Mouse (Mus musculus): ENCODE results near the gene Pms1. TPM values are rescaled to one million over a fixed set of nuclear protein-coding genes. Genes with fewer than 3 reads are reported as not detected.
"Not testable (repeated sequence)": the region's sequence is repeated elsewhere in the genome, so short reads cannot be mapped to it uniquely, and the experiment has no call there.

The Pms1 gene
- polyA plus RNA-seq, 1 experiment from 2014 or later = 9.0 TPM

GRCm38 (mm10) chr1:53312989-53313967, 16.5 kb upstream of the Pms1 start, which contains the start of gene Osgepl1:
Osgepl1 (plus strand) TSS chr1:53313624.
- peak; percentile 100 for ATAC-seq
- H3K9ac ChIP-seq (ENCODE audit: low read depth, low read length) = peak within 1 kb of the TSS; percentile 81
- peak within 1 kb of the TSS; percentile 86 for H3K27ac ChIP-seq (ENCODE audit: low read depth, low read length)
- H3K4me2 ChIP-seq (ENCODE audit: low read length) = peak within 1 kb of the TSS; percentile 71
- 2% methylated on average over 27 of the region's 27 CpGs for WGBS
- no peaks in the 10 kb centered on the region for H3K27me3 ChIP-seq (replicated peaks; ENCODE audit: control insufficient read depth, insufficient read depth, low read length)
- H3K36me3 ChIP-seq (ENCODE audit: control insufficient read depth, insufficient read depth, low read length) = no peaks in the 10 kb centered on the region
- H3K9me3 ChIP-seq (ENCODE audit: control insufficient read depth, low read length) = no peaks in the 10 kb centered on the region
- peak within 1 kb of the TSS; percentile 67 for H3K4me3 ChIP-seq (ENCODE audit: low read length)
- peaks cover 4% of the 10 kb centered on the region for H3K4me1 ChIP-seq (ENCODE audit: control insufficient read depth, insufficient read depth, low read depth, low read length)

- H3K4me1 ChIP-seq (ENCODE audit: control insufficient read depth, insufficient read depth, low read depth, low read length) = peaks cover 2% of the 10 kb centered on the region; the same call in 1 of the 2 replicates
- H3K9ac ChIP-seq (ENCODE audit: low read depth, low read length) = no peak overlapping the region
- no peaks in the 10 kb centered on the region for H3K36me3 ChIP-seq (ENCODE audit: control insufficient read depth, insufficient read depth, low read length)
- no peaks in the 10 kb centered on the region for H3K27me3 ChIP-seq (replicated peaks; ENCODE audit: control insufficient read depth, insufficient read depth, low read length)
- H3K27ac ChIP-seq (ENCODE audit: low read depth, low read length) = no peak overlapping the region
- H3K4me3 ChIP-seq (ENCODE audit: low read length) = no peak overlapping the region
- H3K4me2 ChIP-seq (ENCODE audit: low read length) = no peak overlapping the region
- ATAC-seq = no peak
- WGBS = 89% methylated on average over 4 of the region's 4 CpGs
- no peaks in the 10 kb centered on the region for H3K9me3 ChIP-seq (ENCODE audit: control insufficient read depth, low read length)
Observed at GRCm38 (mm10) chr1:53300506-53300905, 3.7 kb upstream of the Pms1 start.

- H3K4me2 ChIP-seq (ENCODE audit: low read length) = no peak overlapping the region
- H3K4me3 ChIP-seq (ENCODE audit: low read length) = no peak overlapping the region
- 90% methylated on average over 3 of the region's 3 CpGs for WGBS
- H3K27me3 ChIP-seq (replicated peaks; ENCODE audit: control insufficient read depth, insufficient read depth, low read length) = no peaks in the 10 kb centered on the region
- no peak for ATAC-seq
- H3K9me3 ChIP-seq (ENCODE audit: control insufficient read depth, low read length) = no peaks in the 10 kb centered on the region
- H3K9ac ChIP-seq (ENCODE audit: low read depth, low read length) = no peak overlapping the region
- no peak overlapping the region for H3K27ac ChIP-seq (ENCODE audit: low read depth, low read length)
- no peaks in the 10 kb centered on the region for H3K36me3 ChIP-seq (ENCODE audit: control insufficient read depth, insufficient read depth, low read length)
- H3K4me1 ChIP-seq (ENCODE audit: control insufficient read depth, insufficient read depth, low read depth, low read length) = no peaks in the 10 kb centered on the region; the same call in 1 of the 2 replicates
Observed at GRCm38 (mm10) chr1:53291197-53291596, 5.6 kb downstream of the Pms1 start.

GRCm38 (mm10) chr1:53272646-53273045, 24.2 kb downstream of the Pms1 start:
- no peak overlapping the region for H3K27ac ChIP-seq (ENCODE audit: low read depth, low read length)
- no peak overlapping the region for H3K4me2 ChIP-seq (ENCODE audit: low read length)
- H3K9ac ChIP-seq (ENCODE audit: low read depth, low read length) = no peak overlapping the region
- H3K27me3 ChIP-seq (replicated peaks; ENCODE audit: control insufficient read depth, insufficient read depth, low read length) = no peaks in the 10 kb centered on the region
- no peaks in the 10 kb centered on the region for H3K36me3 ChIP-seq (ENCODE audit: control insufficient read depth, insufficient read depth, low read length)
- peak; percentile 78 for ATAC-seq
- H3K4me3 ChIP-seq (ENCODE audit: low read length) = no peak overlapping the region
- no peaks in the 10 kb centered on the region for H3K4me1 ChIP-seq (ENCODE audit: control insufficient read depth, insufficient read depth, low read depth, low read length)
- no peaks in the 10 kb centered on the region for H3K9me3 ChIP-seq (ENCODE audit: control insufficient read depth, low read length)

DNA sequence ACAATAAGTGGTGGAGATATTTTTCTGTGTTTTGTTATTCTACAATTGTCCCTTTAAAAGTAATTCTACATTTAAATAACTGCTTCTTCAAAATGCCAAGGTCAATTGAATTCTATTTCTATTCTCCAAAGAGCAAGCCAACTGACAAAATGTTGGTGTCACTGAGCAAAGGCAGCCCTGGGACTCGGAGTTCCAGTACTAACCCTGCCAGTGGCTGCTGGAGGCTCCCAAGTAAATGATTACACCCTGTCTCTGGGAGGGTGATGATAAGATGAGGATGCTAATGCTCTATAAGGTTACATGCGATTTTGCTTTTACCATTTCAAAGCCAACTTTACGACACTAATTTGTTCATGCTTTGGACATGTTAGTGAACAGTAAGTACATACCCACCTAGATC, 26.9 kb downstream of the Pms1 start:
- H3K36me3 ChIP-seq (ENCODE audit: control insufficient read depth, insufficient read depth, low read length) = no peaks in the 10 kb centered on the region; the same call in 1 of the 2 replicates
- no peak overlapping the region for H3K4me3 ChIP-seq (ENCODE audit: low read length)
- no peaks in the 10 kb centered on the region for H3K4me1 ChIP-seq (ENCODE audit: control insufficient read depth, insufficient read depth, low read depth, low read length)
- no peak overlapping the region for H3K4me2 ChIP-seq (ENCODE audit: low read length)
- WGBS = 93% methylated on average over 3 of the region's 3 CpGs
- no peak for ATAC-seq
- no peaks in the 10 kb centered on the region for H3K9me3 ChIP-seq (ENCODE audit: control insufficient read depth, low read length)
- H3K27ac ChIP-seq (ENCODE audit: low read depth, low read length) = no peak overlapping the region
- H3K9ac ChIP-seq (ENCODE audit: low read depth, low read length) = no peak overlapping the region
- no peaks in the 10 kb centered on the region for H3K27me3 ChIP-seq (replicated peaks; ENCODE audit: control insufficient read depth, insufficient read depth, low read length)

DNA sequence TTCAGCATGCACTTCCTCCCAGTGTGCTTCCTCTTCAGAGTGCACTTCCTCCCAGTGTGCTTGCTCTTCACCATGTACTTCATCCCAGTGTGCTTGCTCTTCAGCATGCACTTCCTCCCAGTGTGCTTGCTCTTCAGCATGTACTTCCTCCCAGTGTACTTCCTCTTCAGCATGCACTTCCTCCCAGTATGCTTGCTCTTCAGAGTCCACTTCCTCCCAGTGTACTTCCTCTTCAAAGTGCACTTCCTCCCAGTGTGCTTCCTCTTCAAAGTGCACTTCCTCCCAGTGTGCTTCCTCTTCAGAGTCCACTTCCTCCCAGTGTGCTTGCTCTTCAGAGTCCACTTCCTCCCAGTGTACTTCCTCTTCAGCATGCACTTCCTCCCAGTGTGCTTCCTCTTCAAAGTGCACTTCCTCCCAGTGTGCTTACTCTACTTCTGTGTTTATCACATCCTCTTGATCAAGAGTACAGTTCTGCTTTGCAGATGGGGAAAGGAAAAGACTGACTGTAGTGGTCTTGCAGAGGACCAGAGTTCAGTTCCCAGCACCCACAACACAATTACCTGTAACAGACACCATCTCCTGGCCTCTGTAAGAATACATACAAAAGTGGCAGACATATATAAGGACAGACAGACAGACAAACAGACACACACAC, 31.7 kb downstream of the Pms1 start:
- H3K36me3 ChIP-seq (ENCODE audit: control insufficient read depth, insufficient read depth, low read length); ATAC-seq; H3K4me1 ChIP-seq (ENCODE audit: control insufficient read depth, insufficient read depth, low read depth, low read length); H3K9me3 ChIP-seq (ENCODE audit: control insufficient read depth, low read length); H3K27me3 ChIP-seq (replicated peaks; ENCODE audit: control insufficient read depth, insufficient read depth, low read length); H3K27ac ChIP-seq (ENCODE audit: low read depth, low read length); H3K4me2 ChIP-seq (ENCODE audit: low read length); H3K9ac ChIP-seq (ENCODE audit: low read depth, low read length); H3K4me3 ChIP-seq (ENCODE audit: low read length): not testable (repeated sequence)

DNA sequence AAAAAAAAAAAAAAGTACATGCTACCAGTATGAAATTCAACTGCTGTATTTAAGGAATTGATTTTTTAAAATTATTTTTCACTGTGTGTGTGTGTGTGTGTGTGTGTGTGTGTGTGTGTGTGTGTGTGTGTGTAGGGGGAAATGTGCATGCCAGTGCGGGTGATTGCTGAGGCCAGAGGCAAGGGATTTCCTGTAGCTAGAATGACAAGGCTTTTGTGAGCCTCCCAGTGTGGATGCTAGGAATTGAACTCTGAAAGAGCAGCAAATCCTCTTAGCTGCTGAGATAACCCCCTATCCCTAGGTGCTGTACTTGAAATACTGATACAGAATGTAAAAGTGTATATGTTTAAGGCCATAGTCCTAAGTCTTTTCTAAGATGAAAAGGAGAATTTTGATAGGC, 70.8 kb downstream of the Pms1 start:
- no peak overlapping the region for H3K9ac ChIP-seq (ENCODE audit: low read depth, low read length)
- H3K36me3 ChIP-seq (ENCODE audit: control insufficient read depth, insufficient read depth, low read length) = no peaks in the 10 kb centered on the region
- H3K4me1 ChIP-seq (ENCODE audit: control insufficient read depth, insufficient read depth, low read depth, low read length) = no peaks in the 10 kb centered on the region
- no peak overlapping the region for H3K4me2 ChIP-seq (ENCODE audit: low read length)
- no peak overlapping the region for H3K4me3 ChIP-seq (ENCODE audit: low read length)
- 44% methylated on average over 1 of the region's 1 CpGs for WGBS
- H3K9me3 ChIP-seq (ENCODE audit: control insufficient read depth, low read length) = no peaks in the 10 kb centered on the region
- ATAC-seq = no peak
- H3K27ac ChIP-seq (ENCODE audit: low read depth, low read length) = no peak overlapping the region
- no peaks in the 10 kb centered on the region for H3K27me3 ChIP-seq (replicated peaks; ENCODE audit: control insufficient read depth, insufficient read depth, low read length)

GRCm38 (mm10) chr1:53225616-53226015, 71.2 kb downstream of the Pms1 start:
- Histone ChIP-seq H3K4me2 (ENCODE audit: low read length) (no peak overlapping the region), H3K27me3 (replicated peaks; ENCODE audit: control insufficient read depth, insufficient read depth, low read length) (no peaks in the 10 kb centered on the region), H3K9ac (ENCODE audit: low read depth, low read length) (no peak overlapping the region), H3K4me3 (ENCODE audit: low read length) (no peak overlapping the region), H3K4me1 (ENCODE audit: control insufficient read depth, insufficient read depth, low read depth, low read length) (no peaks in the 10 kb centered on the region), H3K9me3 (ENCODE audit: control insufficient read depth, low read length) (no peaks in the 10 kb centered on the region), H3K36me3 (ENCODE audit: control insufficient read depth, insufficient read depth, low read length) (no peaks in the 10 kb centered on the region), H3K27ac (ENCODE audit: low read depth, low read length) (no peak overlapping the region)
- WGBS = 81% methylated on average over 3 of the region's 3 CpGs
- no peak for ATAC-seq

DNA sequence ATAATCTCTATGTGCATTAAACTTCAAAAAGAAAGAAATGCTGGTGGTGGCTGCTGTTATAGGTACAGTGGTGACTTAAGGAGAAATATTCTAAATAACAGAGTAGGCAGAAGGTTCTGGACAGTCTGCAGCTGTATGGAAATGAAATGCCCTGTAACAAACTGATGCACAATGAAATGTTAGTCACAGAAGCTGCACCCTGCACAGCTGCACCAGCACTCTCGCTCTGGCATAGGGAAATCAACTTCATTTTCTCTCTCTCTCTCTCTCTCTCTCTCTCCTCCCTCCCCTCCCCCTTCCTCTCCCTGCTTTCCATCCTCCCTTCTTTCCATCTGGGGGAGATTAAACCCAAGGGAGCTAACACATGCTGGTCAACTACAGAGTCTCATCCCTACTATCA, 72.0 kb downstream of the Pms1 start:
- 71% methylated on average over 1 of the region's 1 CpGs for WGBS

More for the DNA sequence above, 72.0 kb downstream of the Pms1 start:
- ATAC-seq = no peak
- Histone ChIP-seq H3K9ac (ENCODE audit: low read depth, low read length) (no peak overlapping the region), H3K9me3 (ENCODE audit: control insufficient read depth, low read length) (no peaks in the 10 kb centered on the region), H3K27me3 (replicated peaks; ENCODE audit: control insufficient read depth, insufficient read depth, low read length) (no peaks in the 10 kb centered on the region), H3K4me3 (ENCODE audit: low read length) (no peak overlapping the region), H3K4me2 (ENCODE audit: low read length) (no peak overlapping the region), H3K36me3 (ENCODE audit: control insufficient read depth, insufficient read depth, low read length) (no peaks in the 10 kb centered on the region), H3K4me1 (ENCODE audit: control insufficient read depth, insufficient read depth, low read depth, low read length) (no peaks in the 10 kb centered on the region), H3K27ac (ENCODE audit: low read depth, low read length) (no peak overlapping the region)

Data from hindbrain, embryonic 16.5 days (tissue).